Mouse (Mus musculus) lung, postnatal 0 days (tissue): Measurements from ENCODE around the gene Dcst1.

Experiments
- CTCF ChIP-seq: IDR thresholded peaks from 2 replicates; pipeline ENCODE4 v1.5.1; 2016; ENCODE audit warnings: antibody characterized with exemption, mild to moderate bottlenecking
- EP300 ChIP-seq: IDR thresholded peaks from 2 replicates; pipeline ENCODE4 v1.6.1; 2016; ENCODE audit warnings: antibody characterized with exemption, mild to moderate bottlenecking, control low read depth

- TF ChIP-seq CTCF (no peak), EP300 (no peak)
These were observed 33.5 kb downstream of the Dcst1 start for GRCm38 (mm10) chr3:89331561-89331960.
